Mouse (Mus musculus) testis, adult 2 months (tissue): ENCODE data around the gene Cdc16.

Experiments
- CTCF ChIP-seq: fragments of 200-500 bp; IDR thresholded peaks from 2 replicates; pipeline ENCODE4 v1.5.1; 2012; ENCODE audit warnings: low read depth, mild to moderate bottlenecking, inconsistent platforms, low read length, moderate library complexity; ENCODE audit not compliant: control insufficient read depth, insufficient read depth, insufficient replicate concordance
- POLR2A ChIP-seq: fragments of 200-500 bp; IDR thresholded peaks from 2 replicates; pipeline ENCODE4 v1.6.1; 2012; ENCODE audit warnings: low read depth, mild to moderate bottlenecking, inconsistent platforms, low read length, moderate library complexity; ENCODE audit not compliant: control insufficient read depth

GRCm38 (mm10) chr8:13799566-13799965, 42.1 kb downstream of the Cdc16 start:
- TF ChIP-seq CTCF (no peak), POLR2A (no peak)
